Mouse (Mus musculus): ENCODE results near the gene Zdhhc24. TPM values are rescaled to one million over a fixed set of nuclear protein-coding genes. Genes with fewer than 3 reads are reported as not detected.
A peak's percentile ranks its signal among the peaks of the same experiment; 100 is the strongest.
"Not testable (repeated sequence)": the region's sequence is repeated elsewhere in the genome, so short reads cannot be mapped to it uniquely, and the experiment has no call there.

Zdhhc24 gene
- 1 to 10 TPM; 4.8 to 5.2 TPM for total RNA-seq (2021)

- DNase-seq: peak; percentile 97
Measured at GRCm38 (mm10) chr19:4878405-4879323, at the start of gene Zdhhc24. Zdhhc24 (plus strand) TSS chr19:4878668.

- peak; percentile 78 for DNase-seq
Measured at GRCm38 (mm10) chr19:4829156-4829555, 49.3 kb upstream of the Zdhhc24 start.

GRCm38 (mm10) chr19:4833977-4834376 is 44.5 kb upstream of the Zdhhc24 start:
- no peak for DNase-seq

- DNase-seq: no peak
Measured at GRCm38 (mm10) chr19:4836096-4836495, 42.4 kb upstream of the Zdhhc24 start.

GRCm38 (mm10) chr19:4837049-4837448 is 41.4 kb upstream of the Zdhhc24 start:
- no peak for DNase-seq

- no peak for DNase-seq
Measured at GRCm38 (mm10) chr19:4838526-4839140, 39.8 kb upstream of the Zdhhc24 start.

GRCm38 (mm10) chr19:4839149-4839548 is 39.3 kb upstream of the Zdhhc24 start, which contains the start of the genes Ccs and Ccdc87:
Ccs (minus strand) TSS chr19:4839332.
Ccdc87 (plus strand) TSS chr19:4839366.
- DNase-seq: peak; percentile 97

GRCm38 (mm10) chr19:4840848-4841247 is 37.6 kb upstream of the Zdhhc24 start:
- DNase-seq: no peak

- DNase-seq: no peak
Measured at GRCm38 (mm10) chr19:4842611-4843010, 35.9 kb upstream of the Zdhhc24 start.

GRCm38 (mm10) chr19:4845846-4846245 is 32.6 kb upstream of the Zdhhc24 start:
- DNase-seq: no peak

GRCm38 (mm10) chr19:4847490-4847889 is 31.0 kb upstream of the Zdhhc24 start:
- peak; percentile 40 for DNase-seq

GRCm38 (mm10) chr19:4849800-4850199 is 28.7 kb upstream of the Zdhhc24 start:
- no peak for DNase-seq

GRCm38 (mm10) chr19:4850281-4850680 is 28.2 kb upstream of the Zdhhc24 start:
- DNase-seq: no peak

GRCm38 (mm10) chr19:4854552-4855469 is 23.7 kb upstream of the Zdhhc24 start, which contains the start of gene Ctsf:
Ctsf (plus strand) TSS chr19:4855130.
- DNase-seq: peak; percentile 85

GRCm38 (mm10) chr19:4855470-4855820 is 23.0 kb upstream of the Zdhhc24 start:
- DNase-seq: no peak

GRCm38 (mm10) chr19:4855951-4856350 is 22.5 kb upstream of the Zdhhc24 start:
- DNase-seq: no peak

- DNase-seq: no peak
Measured at GRCm38 (mm10) chr19:4859081-4859480, 19.4 kb upstream of the Zdhhc24 start.

GRCm38 (mm10) chr19:4863048-4863447 is 15.4 kb upstream of the Zdhhc24 start:
- no peak for DNase-seq

- DNase-seq: peak; percentile 52
Measured at GRCm38 (mm10) chr19:4865147-4865546, 13.3 kb upstream of the Zdhhc24 start.

- DNase-seq: not testable (repeated sequence)
Measured at GRCm38 (mm10) chr19:4874613-4875012, 3.9 kb upstream of the Zdhhc24 start.

- no peak for DNase-seq
Measured at GRCm38 (mm10) chr19:4876241-4876640, 2.2 kb upstream of the Zdhhc24 start.

GRCm38 (mm10) chr19:4876755-4877154 is 1.7 kb upstream of the Zdhhc24 start:
- DNase-seq: no peak
